Mouse (Mus musculus): ENCODE measurements around the gene Tmem240.
"Not testable (repeated sequence)": the region's sequence is repeated elsewhere in the genome, so short reads cannot be mapped to it uniquely, and the experiment has no call there.

Tmem240 gene

GRCm38 (mm10) chr4:155734951-155735702, 527 bp downstream of the Tmem240 start:
- DNase-seq (ENCODE audit: low read depth, low spot score) = no peak

DNA sequence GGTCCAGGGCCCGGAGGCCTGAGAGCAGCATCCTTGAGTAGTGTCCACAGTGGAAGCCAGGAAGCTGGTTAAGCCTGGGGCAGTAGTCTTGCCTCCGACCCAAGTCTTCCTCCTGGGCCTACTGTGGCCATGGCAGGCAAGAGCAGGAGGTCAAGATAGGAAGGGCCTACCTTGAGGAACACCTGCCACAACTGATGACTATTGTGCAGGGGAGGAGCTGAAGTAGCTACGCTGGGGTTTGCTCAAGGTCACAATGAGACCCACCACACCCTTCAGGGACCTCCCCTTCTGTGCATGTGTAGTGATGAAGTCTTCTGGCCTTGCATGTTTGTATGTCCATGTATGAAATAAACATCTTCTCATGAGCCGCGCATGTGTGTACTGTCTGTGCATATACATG, 1.2 kb downstream of the Tmem240 start:
- DNase-seq (ENCODE audit: low read depth, low spot score) = no peak

DNA sequence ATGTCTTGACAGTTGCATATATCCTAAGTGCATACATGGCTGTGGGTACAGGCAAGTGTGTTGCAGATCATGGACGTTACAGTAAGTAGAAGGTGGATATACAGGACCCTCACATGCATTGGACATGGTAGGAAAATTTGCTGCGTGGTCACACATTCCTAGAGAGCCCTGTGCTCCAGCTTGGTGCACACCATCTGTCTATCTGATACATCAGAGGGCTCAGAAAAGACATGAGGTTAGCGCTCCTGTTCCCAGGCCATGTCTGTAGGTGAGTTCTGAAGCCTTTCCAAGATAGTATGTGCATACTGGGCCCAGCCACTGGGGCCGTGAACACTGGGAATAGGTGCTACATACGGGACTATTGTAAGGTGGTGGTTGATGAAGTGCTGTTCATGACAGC, 1.8 kb downstream of the Tmem240 start:
- DNase-seq (ENCODE audit: low read depth, low spot score) = no peak

DNA sequence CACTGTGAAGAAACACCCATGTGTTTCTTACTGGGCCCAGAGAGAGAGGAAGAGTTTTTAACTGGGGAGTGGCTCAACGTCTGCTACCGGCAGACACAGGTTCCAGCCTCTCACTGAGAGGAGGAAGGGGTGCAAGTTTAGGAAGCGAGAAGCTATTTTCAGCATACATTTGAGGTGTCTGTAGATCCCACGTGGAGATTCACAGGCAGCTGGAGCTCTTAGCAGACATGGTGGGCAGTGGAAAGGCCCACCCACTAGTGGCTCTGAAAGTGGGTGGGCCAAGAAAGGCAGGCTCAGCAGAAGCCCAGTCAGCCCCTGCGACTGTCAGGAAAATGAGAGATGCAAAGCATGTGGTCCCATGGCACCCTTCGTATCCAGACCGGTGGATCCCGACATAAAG, 3.7 kb downstream of the Tmem240 start:
- DNase-seq (ENCODE audit: low read depth, low spot score) = no peak

GRCm38 (mm10) chr4:155739152-155739551, 4.6 kb downstream of the Tmem240 start:
- DNase-seq (ENCODE audit: low read depth, low spot score) = no peak

DNA sequence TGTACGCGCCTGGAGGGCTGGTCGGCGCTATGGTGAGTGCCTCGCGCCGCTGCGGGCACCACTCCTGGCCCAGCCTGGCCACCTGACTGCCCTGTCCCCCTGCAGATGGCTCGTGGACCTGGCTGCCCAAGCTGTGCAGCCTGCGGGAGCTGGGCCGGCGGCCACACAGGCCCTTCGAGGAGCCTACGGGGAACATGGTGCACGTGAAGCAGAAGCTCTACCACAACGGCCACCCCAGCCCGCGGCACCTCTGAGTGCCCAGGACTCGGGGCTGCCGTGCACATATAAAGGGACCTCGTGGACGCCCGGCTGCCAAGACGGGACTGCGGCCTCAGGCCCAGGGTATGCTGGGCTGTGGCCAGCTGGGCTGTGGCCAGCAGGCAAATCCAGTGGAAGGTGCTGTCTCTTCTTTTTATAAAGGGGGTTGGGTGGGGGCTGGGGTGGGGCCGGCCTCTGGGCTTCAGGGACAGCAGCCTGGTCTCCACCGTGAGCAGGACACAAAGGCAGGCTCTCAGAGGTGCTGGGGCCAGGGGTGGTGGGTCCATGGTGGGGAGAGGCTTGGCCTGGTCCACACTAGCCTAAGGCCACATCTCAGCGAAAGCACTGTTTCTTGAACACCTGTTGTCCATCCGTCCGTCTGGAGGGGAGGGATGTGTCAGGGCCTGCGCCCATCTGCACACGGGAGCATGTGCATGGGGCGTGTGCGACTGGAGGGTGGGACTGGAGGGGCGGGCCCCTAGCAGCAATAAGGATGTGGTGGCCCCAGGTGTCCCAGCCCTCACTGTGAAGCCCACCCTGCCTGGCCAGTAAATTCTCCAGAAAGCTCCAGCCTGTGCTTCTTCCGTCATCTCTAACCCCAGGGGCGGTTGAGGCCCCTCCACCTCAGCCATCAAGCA, 5.4 kb downstream of the Tmem240 start:
- no peak for DNase-seq (ENCODE audit: low read depth, low spot score)

GRCm38 (mm10) chr4:155740681-155741080, 6.1 kb downstream of the Tmem240 start:
- not testable (repeated sequence) for DNase-seq (ENCODE audit: low read depth, low spot score)

DNA sequence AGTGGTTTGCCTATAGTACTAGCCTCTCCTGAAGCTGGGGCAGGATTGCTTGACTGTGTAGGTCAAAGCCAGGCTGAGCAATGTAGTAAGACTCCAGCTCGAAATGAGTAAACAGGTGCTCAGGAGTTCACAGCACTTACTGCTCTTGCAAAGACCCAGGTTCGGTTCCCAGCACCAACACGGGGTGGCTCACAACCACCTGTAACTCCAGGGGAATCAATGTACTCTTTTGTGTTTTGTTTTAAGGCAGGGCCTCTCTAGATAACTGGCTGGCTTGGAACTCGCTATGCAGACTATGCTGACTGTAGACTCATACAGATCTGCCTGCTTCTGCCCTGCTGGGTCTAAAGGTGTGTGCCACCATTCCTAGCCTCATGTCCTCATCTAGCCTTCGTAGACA, 8.1 kb downstream of the Tmem240 start:
- DNase-seq (ENCODE audit: low read depth, low spot score) = no peak

DNA sequence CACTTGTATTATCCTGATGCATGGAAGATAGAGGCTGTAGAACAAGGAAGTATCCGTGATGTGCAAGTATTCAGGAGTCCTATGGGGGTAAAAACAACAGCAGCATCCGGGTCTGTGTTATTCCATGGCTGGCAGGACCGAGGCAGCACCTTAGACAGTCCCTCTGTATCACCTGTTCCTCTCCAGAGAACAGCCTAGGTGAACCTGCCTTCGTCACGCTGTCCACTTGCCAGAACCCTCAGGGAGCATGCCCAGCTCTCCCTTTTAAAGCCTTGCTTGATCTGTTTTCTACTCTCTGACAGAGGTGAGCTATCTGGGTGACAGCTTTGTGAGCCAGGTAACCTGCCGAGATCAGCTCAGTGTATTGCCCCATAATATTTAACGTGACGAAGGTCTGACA, 9.9 kb downstream of the Tmem240 start:
- DNase-seq (ENCODE audit: low read depth, low spot score) = no peak

DNA sequence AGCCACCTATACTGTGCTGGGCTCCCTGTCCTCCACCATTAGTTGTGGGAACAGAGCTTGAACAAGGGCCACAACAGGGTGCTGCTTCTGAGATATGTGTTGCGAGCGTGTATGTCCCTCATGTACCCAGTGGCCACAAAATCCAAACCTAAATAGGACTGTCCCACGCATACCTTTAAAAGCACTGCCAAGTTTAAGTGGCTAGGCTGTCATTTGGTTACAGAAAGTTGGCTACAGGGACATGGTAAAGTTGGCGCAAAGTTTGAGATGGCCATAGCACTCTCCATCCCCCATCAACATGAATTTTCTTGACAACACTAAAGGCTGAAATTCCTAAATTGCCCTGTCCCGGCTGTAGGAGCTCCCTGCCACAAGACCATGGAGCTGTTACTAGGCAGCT, 10.5 kb downstream of the Tmem240 start:
- no peak for DNase-seq (ENCODE audit: low read depth, low spot score)

GRCm38 (mm10) chr4:155746036-155746548, 11.5 kb downstream of the Tmem240 start:
- no peak for DNase-seq (ENCODE audit: low read depth, low spot score)

DNA sequence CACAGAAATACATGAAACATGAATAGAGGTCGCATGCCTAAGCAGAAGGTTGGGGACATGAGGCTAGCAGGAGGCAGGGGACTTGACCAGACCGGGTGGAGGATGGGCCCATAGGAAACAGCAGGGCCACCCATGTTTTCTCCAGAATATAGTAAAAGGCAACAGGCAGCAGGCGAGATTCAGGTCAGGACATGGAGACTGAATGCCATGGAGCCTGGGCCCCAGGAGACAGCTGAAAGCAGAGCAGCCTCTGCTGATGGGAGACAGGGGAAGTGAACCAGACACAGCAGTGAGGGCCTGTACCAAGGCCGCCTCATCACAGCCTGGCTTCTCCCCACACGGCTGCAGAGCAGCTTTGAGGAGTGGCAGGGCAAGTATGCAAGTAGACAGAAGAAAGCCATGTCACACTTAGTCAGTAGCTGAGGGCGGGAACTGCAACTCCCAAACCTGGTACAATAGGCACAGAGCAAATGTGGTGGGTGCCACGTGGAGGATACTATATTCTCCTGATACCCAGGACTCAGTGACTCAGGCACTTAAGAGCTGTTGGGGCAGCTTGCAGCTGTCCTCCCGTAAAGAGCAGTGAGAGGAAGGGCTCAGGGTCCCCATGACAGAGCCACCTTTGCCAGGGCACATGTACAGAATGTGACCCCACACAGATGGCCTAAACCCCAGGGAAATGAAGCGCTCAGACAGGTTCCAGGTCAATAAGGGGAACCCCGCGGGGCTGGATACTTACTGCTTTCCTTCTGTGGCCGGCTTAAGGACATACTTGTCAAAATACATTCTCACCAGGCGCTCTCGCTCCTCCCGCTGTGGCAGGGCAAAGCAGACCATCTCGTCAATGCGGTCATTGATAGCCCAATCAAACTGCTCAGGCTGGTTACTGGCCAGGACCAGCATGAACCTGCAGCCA, 12.2 kb downstream of the Tmem240 start:
- DNase-seq (ENCODE audit: low read depth, low spot score) = no peak

DNA sequence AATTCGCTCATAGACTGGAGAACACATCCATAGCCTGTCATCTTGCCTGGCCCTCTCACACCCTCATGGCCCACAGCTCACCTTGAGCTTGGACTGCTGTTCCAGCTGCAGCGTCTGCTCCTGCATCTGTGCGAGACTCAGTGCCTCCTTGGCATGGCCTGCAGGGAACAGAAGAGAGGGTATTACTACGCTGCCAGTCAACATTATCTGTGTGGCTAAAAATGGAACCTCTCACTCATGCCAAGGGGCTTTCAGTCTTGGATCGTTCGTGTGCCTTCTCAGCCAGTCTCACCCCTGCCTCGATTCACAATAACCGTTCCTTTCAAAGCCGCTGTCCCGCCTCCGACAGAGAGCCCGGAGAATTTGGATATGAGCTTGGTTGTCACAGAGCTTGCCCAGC, 22.4 kb downstream of the Tmem240 start:
- DNase-seq (ENCODE audit: low read depth, low spot score) = no peak

DNA sequence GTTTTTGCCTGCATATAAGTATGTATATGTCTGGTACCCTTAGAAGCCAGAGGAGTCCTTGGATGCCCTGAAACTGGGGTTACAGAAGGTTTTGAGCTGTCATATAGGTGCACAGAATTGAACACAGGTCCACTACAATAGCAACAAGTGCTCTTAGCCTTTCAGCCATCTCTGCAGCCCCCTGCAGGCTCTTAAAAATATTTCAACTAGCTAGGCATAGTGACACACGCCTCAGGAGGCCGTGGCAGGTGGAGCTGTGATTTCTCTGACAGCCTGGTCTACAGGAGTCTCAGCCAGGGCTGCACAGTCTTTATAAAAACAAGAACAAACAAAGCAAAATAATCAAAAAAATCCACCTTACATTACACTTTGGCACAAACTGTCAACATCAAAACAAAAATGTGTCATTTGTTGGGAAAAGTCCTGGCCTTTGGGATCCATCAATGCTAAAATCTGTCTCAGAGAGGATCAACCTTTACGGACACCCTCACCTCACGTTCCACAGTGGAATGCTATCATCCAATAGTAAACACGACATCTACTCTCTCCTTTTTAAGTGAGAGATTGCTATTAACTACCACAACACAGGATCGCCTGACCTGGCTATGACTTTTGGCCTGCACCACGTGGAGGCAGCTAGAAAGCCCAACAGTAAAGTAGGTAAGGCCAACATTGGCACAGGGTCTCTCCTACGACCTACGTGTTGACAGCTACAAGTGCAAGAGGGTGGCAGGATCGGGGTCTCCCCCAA, 25.4 kb downstream of the Tmem240 start:
- DNase-seq (ENCODE audit: low read depth, low spot score) = no peak

- DNase-seq (ENCODE audit: low read depth, low spot score) = peak; percentile 90
Measured at GRCm38 (mm10) chr4:155760613-155761355, 26.2 kb downstream of the Tmem240 start, which contains the start of gene Atad3a. TSS of gene Atad3a (minus strand) at chr4:155761093.

DNA sequence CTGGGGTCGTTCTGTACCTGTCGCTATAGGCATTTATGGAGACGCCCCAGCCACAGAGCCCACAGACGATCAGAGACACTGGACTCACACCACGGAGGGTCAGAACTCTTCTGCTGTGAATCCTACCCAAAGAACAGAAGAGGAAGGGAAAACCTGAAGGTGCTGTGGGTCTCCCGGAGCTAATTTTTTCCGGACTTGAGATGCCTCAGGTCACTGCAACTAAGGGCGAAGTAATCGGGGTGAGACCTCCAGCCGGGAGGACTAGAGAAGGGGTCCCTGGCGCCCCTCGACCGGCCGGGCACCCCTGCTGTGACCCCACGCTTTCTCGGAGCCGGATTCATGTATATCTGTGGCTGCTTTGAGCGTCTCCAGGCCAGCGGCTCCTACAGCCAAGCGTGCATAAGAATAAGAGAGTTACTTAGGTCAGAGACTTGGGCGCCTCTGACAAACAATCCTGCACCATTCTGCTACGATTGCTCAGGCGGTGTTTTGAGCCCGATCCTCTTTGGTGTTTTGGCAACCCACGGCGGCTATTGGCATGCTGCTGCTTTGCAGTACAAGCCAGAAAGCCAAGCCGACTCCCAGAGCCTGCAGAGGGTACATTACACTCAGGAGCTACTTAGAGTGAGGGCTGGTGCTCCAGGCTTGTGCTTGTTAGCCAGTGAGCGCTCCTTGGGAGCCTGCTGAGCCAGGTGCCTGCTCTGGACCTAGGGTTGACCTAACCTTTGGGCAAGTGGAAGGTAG, 26.9 kb downstream of the Tmem240 start:
- no peak for DNase-seq (ENCODE audit: low read depth, low spot score)

DNA sequence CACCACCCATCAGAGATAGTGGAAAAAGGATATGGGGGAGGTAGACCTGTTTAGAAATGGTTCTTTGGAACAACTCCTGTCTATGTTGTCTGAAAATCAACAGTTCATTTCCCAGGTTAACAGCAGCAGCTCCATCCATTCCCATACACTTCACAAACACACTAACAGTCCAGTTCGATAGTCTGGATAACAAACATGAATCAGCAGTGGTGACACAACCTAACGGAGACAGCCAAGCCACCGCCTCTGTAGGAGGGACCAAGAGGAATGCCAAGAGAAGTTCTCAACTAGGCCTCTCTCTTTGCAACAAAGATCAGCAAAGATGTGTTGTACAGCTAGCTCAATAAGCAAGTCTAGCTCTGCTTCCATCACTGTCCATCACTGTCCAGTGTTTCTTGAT, 27.8 kb downstream of the Tmem240 start:
- no peak for DNase-seq (ENCODE audit: low read depth, low spot score)

DNA sequence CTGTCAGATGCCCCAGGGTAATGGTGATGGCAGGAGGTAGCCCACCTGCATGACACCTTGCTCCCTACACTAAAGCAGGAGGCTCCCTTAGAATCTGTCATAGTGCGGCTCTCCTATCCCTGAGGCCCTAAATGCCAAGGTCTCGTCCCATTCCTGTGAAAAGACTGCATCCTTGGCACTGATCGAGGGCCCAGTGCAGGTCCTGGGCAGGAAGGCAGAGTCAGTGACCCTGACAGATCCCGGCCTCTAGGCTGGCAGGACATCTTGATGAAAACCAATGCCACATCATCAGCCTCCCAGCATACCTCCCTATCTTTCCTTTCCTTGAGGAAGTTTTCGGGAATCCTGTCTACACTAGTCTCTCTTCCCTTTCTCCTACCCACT, 34.9 kb downstream of the Tmem240 start:
- DNase-seq (ENCODE audit: low read depth, low spot score) = no peak

DNA sequence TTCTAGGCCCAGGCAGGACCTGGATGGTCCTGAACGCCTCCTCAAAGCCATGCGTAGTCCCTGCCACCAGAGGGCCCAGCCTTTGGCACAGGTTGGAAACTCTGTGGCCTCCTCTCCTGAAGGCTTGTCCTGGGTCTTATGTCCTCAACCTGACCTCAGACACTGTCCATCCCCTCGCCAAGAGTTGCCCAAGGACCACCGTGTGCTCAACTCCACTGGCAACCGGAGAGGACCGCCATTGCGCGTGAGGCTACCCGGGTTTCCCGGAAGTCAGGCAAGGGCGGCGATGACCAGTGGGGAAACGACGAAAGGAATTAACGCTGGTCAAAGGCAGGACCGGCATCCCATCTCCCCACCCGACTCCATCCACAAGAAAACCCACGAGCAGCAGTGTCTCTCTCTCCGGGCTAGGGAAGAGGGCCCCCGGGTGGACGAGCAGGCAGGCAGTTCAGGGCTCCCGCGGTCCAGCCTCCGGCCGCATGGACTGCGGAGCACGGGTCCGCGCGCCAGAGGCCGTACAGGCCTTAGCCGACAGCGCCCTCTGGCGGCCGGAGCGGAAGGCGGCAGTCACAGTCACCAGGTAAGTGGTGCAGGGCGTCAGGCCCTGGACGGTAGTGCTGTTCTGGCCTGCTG, 35.4 kb downstream of the Tmem240 start:
- peak; percentile 70 for DNase-seq (ENCODE audit: low read depth, low spot score)
